Mouse (Mus musculus) inflammation-experienced regulatory T-cells, adult 16 weeks (primary cell): ENCODE data around the gene Zdhhc13. TPM values are rescaled to one million over a fixed set of nuclear protein-coding genes. Genes with fewer than 3 reads are reported as not detected.

Experiments
- polyA plus RNA-seq: library from polyadenylated mRNA; unstranded; fragments of 100-300 nt; shearing (Covaris generic); gene quantifications from one replicate; pipeline ENCODE4 v1.2.1, GENCODE M21; 2017

Zdhhc13 gene
- 44.9 TPM for polyA plus RNA-seq

GRCm38 (mm10) chr7:48788851-48789572 is at the start of gene Zdhhc13:
Gene Zdhhc13, plus strand, starts transcription at chr7:48789003.

GRCm38 (mm10) chr7:48847820-48848650 is 59.2 kb downstream of the Zdhhc13 start, which contains the start of gene Csrp3:
Gene Csrp3, minus strand, starts transcription at chr7:48848033.

Other genes starting within 250 kb of the Zdhhc13 start
- gene Mrgprb2, start 230.9 kb upstream of the Zdhhc13 start, polyA plus RNA-seq = not detected
- gene Mrgprb3, start 145.2 kb upstream of the Zdhhc13 start, polyA plus RNA-seq = not detected
- gene Csrp3, start 59.0 kb downstream of the Zdhhc13 start, polyA plus RNA-seq = not detected
- 2.4 TPM for gene E2f8, start 92.6 kb downstream of the Zdhhc13 start, polyA plus RNA-seq
- gene Nav2, start 119.7 kb downstream of the Zdhhc13 start, polyA plus RNA-seq = 34.0 TPM